Mouse (Mus musculus): ENCODE results near the gene Tnfsf13.
A peak's percentile ranks its signal among the peaks of the same experiment; 100 is the strongest.
"Not testable (repeated sequence)": the region's sequence is repeated elsewhere in the genome, so short reads cannot be mapped to it uniquely, and the experiment has no call there.

Tnfsf13 gene

DNA sequence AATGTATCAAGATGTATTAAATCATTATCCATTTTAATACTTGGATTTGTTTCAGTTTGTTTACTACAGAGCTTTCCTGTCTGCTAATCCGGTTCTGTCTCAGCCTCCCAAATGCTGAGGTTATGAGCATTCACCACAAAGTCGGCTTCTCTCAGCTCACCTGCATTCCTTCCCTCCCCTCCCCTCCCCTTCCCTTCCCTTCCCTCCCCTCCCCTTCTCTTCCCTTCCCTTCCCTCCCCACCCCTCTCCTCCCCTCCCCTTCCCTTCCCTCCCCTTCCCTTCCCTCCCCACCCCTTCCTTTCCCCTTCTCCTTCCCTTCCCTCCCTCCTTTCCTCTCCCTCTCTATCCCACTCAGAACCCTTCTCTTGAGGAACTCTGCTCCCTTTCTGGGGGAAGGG, 19.0 kb upstream of the Tnfsf13 start:
- DNase-seq (ENCODE audit: low read depth, low spot score) = no peak

GRCm38 (mm10) chr11:69703814-69704612, 18.4 kb upstream of the Tnfsf13 start:
- no peak for DNase-seq (ENCODE audit: low read depth, low spot score)

GRCm38 (mm10) chr11:69703381-69703780, 17.8 kb upstream of the Tnfsf13 start:
- not testable (repeated sequence) for DNase-seq (ENCODE audit: low read depth, low spot score)

DNA sequence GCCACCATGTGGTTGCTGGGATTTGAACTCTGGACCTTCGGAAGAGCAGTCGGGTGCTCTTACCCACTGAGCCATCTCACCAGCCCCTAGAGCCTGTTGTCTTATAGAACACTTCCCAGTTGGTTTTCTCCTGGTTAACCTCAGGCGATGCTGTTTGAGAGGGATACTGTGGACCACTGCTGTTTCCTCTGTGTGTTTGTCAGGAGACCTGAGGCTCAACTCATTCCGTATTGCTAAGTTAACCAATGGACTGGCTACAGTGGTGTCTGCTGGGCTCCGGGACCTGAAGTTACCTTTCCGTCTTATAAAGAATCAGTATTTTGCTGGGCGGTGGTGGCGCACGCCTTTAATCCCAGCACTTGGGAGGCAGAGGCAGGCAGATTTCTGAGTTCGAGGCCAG, 17.3 kb upstream of the Tnfsf13 start:
- DNase-seq (ENCODE audit: low read depth, low spot score) = not testable (repeated sequence)

DNA sequence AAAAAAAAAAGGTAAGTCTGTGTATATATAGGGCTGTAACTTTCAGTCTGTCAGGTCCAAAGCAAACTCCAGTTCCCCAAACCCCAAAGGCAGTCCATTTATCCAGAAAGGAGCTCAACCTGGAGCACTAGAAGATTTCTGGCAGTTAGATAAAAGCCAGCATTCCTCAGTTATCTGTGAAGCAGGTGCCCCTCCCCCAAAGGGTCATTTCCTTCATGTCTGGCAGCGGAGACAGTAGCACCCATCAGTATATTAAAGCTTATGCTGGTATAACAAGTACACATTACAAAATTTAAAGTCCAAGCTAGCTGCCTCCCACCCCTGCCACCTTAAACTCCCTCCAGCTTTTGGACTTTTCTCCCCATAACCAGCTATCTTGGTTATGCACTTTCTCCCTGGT, 14.0 kb upstream of the Tnfsf13 start:
- no peak for DNase-seq (ENCODE audit: low read depth, low spot score)

DNA sequence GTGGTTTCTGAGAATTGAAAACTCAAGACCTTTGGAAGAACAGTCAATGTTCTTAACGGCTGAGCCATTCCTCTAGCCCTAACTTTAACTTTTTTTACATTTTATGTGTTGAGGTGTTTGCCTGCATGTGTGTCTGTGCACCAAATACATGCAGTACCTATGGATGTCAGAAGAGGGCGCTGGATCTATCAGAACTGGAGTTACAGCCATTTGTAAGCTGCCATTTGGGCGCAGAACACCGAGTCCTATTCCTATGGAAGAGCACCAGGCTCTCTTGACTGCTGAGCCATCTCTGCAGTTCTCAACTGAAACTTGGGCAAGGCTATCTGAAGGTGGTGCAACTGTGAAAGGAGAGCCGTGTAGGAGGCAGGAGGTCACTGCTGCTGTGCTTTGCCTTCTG, 13.0 kb upstream of the Tnfsf13 start:
- DNase-seq (ENCODE audit: low read depth, low spot score) = peak; percentile 28

GRCm38 (mm10) chr11:69697396-69697795, 11.8 kb upstream of the Tnfsf13 start:
- DNase-seq (ENCODE audit: low read depth, low spot score) = no peak

DNA sequence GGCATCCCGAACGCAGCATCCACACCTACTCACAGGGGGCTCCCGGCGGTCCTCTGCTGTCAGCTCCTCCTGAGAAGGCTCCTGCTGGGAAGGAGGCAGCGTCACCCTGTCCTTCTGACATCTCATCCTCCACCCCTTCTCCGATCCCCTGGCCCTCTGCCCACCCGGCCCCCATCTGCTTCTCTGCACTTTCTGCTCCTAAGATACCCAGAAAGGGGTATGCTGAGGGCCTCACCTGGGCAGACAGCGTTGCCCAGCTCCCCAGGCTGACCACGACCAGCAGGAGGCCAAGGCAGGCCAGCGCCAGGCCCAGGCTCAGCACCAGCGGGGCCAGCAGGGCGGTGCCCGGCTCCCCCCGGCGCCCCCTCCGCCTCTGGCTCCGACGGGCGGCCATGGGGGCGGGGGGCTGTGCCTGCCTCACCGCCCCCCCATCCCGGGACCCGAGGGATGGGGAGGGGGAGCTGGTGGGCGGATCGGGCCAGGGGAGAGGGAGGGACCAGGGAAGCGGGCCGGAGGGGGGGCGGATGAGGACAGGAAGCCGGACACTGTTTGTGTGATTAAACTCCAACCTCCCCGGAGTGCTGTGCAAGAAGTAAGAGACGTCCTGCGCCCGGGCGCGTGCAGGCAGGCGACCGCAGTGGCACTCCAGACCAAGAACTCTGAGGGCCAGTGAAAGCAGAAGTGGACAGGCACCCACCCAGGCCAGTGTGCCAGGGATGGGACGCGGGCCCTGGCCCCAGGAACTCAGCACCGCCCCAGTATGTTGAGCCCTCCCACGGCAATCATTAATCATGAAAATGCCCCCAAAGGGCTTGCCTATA, 10.0 kb upstream of the Tnfsf13 start, which contains the start of the genes Tnfsf12 and Tnfsfm13:
TSS of gene Tnfsf12 (minus strand) at position 489 of the 821 bp plus-strand sequence.
TSS of gene Tnfsfm13 (minus strand) at position 738 of the 821 bp plus-strand sequence.
- no peak for DNase-seq (ENCODE audit: low read depth, low spot score)

DNA sequence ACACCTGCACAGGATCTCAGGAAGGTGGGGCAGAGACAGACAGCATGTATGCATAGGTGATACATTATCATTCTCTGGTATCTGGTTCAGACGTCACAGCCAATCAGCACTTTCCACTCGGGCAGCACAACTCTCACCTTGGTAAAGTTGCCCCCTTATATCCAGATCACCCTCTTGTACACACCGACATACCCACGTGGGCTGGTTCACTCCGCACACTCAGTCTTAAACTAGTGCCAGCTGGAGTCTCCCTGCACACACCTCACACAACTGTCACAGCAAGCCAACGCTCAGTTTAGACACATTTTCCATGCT, 9.4 kb upstream of the Tnfsf13 start:
- no peak for DNase-seq (ENCODE audit: low read depth, low spot score)

- no peak for DNase-seq (ENCODE audit: low read depth, low spot score)
Measured at GRCm38 (mm10) chr11:69693421-69693965, 7.9 kb upstream of the Tnfsf13 start.

- no peak for DNase-seq (ENCODE audit: low read depth, low spot score)
Measured at GRCm38 (mm10) chr11:69692863-69693262, 7.3 kb upstream of the Tnfsf13 start.

GRCm38 (mm10) chr11:69692196-69692811, 6.7 kb upstream of the Tnfsf13 start:
- DNase-seq (ENCODE audit: low read depth, low spot score) = no peak

DNA sequence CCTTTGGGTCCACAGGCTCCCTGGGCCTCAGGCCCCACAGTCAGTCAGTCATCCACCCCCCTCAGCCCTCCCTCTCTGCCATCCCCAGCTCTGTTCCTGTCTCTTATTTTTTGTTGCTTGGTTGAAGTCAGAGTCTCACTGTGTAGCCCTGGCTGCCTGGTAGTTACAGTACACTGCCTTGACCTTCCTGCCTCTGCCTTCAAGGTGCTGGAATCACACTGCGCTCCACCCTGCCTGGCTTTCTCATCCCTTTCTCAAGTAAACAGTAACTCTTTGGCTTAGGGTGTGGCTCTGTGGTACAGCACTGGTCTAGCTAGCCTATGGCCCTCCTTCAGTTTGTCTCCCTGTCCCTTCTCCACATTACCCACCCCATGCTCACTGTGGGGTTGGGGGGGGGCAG, 4.3 kb upstream of the Tnfsf13 start:
- DNase-seq (ENCODE audit: low read depth, low spot score) = no peak

DNA sequence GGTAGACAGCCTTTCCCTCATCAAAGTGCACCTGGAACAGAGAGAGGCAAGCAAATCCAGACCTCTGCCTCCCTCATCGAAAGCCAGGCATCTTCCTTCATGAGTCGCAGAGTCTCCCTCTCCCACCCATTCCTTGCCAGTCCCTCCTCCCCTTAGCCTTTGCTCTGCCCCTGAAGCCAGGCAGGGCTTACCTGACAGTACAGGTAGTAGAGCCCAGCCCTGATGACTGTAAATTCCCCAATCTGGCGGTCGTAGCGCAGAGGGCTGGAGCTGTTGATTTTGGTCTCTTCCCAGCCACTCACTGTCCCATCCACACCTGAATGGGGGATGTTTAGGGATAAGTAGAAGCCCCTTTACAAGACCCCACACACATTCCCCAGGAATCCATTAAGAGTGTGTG, 1.5 kb upstream of the Tnfsf13 start:
- DNase-seq (ENCODE audit: low read depth, low spot score) = no peak

DNA sequence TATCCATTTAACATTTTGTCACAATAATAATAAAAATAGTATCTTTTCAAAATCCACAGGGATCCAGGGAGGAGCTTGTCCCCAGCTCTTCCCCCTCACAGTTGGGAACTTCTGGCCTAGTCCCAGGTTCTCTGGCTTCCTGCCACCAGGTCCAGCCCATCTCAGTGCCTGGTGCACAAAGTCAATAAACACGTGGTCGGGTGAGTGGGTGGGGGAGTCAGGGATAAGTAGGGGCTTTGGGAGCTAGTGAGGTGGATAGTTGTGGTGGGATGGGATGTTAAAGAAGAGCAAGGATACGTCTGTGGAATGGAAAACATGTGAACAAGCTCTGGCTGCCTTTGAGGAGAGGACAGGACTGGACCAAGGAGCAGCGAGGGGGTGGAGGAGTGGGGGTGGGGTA, 793 bp upstream of the Tnfsf13 start:
- no peak for DNase-seq (ENCODE audit: low read depth, low spot score)

- no peak for DNase-seq (ENCODE audit: low read depth, low spot score)
Measured at GRCm38 (mm10) chr11:69684936-69685335, 648 bp downstream of the Tnfsf13 start.

DNA sequence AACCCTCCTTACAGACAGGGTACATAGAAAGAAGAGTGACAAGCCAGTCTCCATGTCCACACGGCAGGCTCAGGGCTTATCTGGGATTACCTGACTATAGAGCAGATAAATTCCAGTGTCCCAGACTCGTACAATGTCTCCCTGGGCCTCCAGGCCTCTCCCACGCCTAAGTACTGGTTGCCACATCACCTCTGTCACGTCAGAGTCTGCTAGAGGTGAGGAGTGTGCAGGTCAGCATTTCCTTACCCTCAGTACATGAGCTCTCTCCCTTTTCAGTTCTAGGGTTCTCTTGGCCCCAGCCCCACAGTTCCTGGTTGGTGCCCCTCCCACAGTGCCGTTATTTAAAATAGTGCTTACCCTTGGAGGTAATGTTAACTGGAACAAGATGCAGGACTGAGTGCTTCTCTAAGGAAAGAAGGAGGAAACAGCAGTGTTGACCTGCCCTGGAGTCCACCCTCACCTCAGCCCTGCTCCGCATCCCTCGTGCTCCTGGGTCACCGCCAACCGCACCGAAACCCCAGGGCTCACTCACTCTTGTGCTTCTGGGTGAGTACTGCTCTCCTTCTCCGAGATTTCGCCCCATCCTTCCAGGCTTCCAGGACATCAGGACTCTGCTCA, 1.3 kb downstream of the Tnfsf13 start:
- DNase-seq (ENCODE audit: low read depth, low spot score) = no peak

DNA sequence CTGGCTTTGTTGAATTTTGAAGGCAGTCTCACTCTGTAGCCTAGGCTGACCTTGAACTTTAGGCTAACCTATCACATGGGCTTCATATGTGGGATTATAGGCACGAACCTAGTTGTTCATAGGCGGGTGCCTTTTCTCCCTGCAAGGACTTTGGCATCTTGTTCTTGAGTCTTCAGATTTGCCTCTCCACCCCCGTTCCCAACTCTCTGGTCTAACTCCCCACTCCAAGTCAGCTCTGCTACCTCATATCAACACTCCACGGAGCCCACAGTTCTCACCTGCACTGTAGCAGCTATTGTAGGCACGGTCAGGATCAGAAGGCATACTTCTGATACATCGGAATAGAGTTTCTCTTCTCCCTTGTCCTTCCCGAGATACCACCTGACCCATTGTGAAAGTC, 2.0 kb downstream of the Tnfsf13 start:
- no peak for DNase-seq (ENCODE audit: low read depth, low spot score)

- peak; percentile 93 for DNase-seq (ENCODE audit: low read depth, low spot score)
Measured at GRCm38 (mm10) chr11:69682840-69683533, 2.6 kb downstream of the Tnfsf13 start.

GRCm38 (mm10) chr11:69682209-69682839, 3.3 kb downstream of the Tnfsf13 start:
- no peak for DNase-seq (ENCODE audit: low read depth, low spot score)
